Mouse (Mus musculus): ENCODE results near the gene Fgfr2.

GRCm38 (mm10) chr7:130693800-130694193 is 2429.4 kb downstream of the Fgfr2 start:
- TF ChIP-seq MAFK (IDR thresholded peaks at IDR 0.05; ENCODE audit: insufficient read depth, low read depth, low read length), result no peak
- no peak for TF ChIP-seq HCFC1 (IDR thresholded peaks at IDR 0.05; ENCODE audit: borderline replicate concordance, insufficient read depth, low read length)
